Mouse (Mus musculus): Measurements from ENCODE around the gene Gm26566.

GRCm38 (mm10) chr4:88705924-88706323 is 15.7 kb upstream of the Gm26566 start:
- TF ChIP-seq CTCF (IDR thresholded peaks at IDR 0.05; ENCODE audit: control insufficient read depth, insufficient read depth, insufficient replicate concordance, low read depth, low read length) = no peak
- TF ChIP-seq POLR2A (IDR thresholded peaks at IDR 0.05; ENCODE audit: control insufficient read depth, low read depth, low read length) = no peak
